Mouse (Mus musculus) layer of hippocampus, adult 9-11 months (tissue): ENCODE measurements around the gene Psma4.
"Not testable (repeated sequence)": the region's sequence is repeated elsewhere in the genome, so short reads cannot be mapped to it uniquely, and the experiment has no call there.

Source experiments
- DNase-seq: peaks from one replicate; pipeline ENCODE4 v3.0.0; 2022

The Psma4 gene

DNA sequence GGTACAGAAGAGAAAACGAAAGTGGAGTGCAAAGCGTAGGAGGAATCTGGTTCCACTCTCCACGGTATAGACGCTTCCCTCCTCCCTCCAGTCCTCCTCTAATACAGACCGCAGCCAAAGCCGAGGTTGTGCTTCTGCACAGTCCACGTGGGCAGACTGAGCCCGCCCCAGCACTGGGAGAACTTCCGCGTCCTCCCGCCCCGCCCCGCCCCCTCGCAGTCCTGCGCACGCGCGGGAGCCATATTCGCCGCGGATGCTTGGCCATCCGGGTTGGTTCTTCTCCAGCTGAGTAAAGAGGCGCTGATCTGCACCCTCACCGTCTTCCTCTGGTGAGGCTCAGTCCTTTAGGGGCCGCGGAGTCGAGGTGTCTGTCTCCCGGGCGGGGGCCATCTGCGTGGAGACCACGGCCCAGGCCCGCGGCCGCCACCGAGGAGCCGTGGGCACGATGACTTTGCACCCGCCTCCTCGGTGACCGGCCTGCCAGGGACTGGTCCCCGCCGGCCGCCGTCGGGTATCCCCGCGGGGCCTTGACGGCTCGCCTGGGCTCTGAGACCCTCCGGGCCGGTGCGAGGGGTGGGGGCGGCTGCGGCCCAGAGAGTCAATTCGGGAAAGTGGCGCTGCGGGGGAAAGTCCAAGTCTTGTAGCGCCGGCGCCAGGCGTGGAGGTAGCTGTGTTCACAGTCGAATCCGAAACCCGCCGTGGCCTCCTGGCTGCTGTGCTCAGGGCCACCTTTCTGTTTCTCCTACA is at the start of gene Psma4, which contains the start of gene AY074887:
Gene Psma4, plus strand, starts transcription at position 216 of the 747 bp plus-strand sequence.
Gene AY074887, minus strand, starts transcription at position 424 of the 747 bp plus-strand sequence.
- peak; percentile 92 for DNase-seq

DNA sequence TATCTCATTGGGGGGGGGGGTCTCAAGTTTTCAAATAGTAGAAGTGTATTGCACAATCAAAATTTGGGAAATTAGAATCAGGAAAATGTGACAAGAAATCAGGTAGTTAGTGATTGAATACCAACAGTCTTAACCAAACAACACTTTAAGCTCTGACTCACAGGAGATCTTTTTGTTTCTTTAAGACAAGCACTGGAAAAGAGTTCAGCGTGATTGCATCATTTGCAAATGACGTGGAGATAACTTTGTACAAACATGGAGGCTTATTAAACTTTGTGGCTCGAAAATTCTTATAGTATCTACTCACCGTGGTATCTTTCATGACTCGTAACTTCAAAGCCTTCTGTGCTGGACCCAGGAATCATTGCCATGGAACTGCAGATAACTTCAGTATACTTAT is 41.1 kb upstream of the Psma4 start:
- no peak for DNase-seq

- no peak for DNase-seq
Measured at GRCm38 (mm10) chr9:54915576-54915975, 35.0 kb upstream of the Psma4 start.

DNA sequence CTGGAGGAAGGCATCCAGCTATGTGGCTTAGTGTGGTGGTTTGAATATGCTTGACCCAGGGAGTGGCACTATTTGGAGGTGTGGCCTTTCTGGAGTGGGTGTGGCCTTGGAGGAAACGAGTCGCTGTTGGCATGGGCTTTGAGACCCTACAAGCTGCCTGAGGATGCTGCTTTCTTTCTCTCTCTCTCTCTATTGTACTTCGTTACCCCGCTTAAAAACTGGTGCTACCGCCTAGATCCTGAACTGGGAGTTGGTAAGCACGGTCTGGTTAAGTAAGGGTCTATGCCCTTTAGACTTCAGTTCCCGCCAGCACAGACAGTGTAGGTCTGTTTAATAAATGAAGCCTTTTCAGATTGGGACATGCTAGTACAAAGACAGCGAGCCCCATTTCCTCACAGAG is 34.2 kb upstream of the Psma4 start:
- no peak for DNase-seq

GRCm38 (mm10) chr9:54917010-54917677 is 33.4 kb upstream of the Psma4 start, which contains the start of gene Hykk:
Hykk (plus strand) TSS chr9:54917283.
- peak; percentile 95 for DNase-seq

DNA sequence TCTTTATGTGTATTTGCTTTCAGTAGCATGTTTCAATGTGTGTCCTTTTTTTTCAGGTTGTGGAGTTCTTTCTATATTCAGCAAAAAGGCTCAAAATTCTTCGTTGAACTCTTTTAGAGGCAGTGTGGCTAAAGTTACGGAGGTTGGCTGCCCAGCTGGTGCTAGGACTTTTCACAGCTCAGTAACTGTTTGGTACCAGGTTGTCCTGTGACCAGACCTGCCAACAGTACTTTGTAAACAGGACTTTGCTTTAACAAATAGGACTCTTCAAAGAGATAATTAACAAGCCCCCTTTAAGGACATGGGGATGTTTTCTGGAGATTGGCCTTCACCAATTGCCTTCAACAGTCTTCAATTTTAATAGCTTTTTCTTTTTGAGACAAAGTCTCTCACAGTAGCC is 32.4 kb upstream of the Psma4 start:
- DNase-seq: no peak

GRCm38 (mm10) chr9:54918781-54919180 is 31.8 kb upstream of the Psma4 start:
- no peak for DNase-seq

- no peak for DNase-seq
Measured at GRCm38 (mm10) chr9:54919946-54920345, 30.6 kb upstream of the Psma4 start.

DNA sequence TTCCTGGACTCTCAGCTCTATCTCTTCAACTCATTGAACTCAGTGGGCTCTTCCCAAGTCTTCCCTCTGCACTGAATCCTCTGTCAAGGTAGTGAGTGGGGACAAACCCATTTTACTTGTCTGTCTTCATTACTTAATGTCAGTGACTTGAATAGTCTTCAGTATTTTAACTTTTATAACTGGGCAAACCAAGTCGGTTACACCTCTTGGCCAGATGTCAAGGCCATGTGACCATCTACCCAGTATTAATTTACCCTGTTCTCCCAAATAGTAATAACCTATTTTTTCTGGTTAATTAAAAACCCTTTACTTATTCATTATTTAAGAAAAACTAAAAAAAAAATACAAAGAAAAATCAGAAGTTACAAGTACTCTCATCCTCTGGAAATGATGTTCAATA is 19.8 kb upstream of the Psma4 start:
- DNase-seq: no peak

GRCm38 (mm10) chr9:54931765-54932164 is 18.8 kb upstream of the Psma4 start:
- no peak for DNase-seq

GRCm38 (mm10) chr9:54932379-54932778 is 18.2 kb upstream of the Psma4 start:
- DNase-seq: no peak

- DNase-seq: no peak
Measured at GRCm38 (mm10) chr9:54942071-54942470, 8.5 kb upstream of the Psma4 start.

GRCm38 (mm10) chr9:54944467-54944866 is 6.1 kb upstream of the Psma4 start:
- DNase-seq: no peak

DNA sequence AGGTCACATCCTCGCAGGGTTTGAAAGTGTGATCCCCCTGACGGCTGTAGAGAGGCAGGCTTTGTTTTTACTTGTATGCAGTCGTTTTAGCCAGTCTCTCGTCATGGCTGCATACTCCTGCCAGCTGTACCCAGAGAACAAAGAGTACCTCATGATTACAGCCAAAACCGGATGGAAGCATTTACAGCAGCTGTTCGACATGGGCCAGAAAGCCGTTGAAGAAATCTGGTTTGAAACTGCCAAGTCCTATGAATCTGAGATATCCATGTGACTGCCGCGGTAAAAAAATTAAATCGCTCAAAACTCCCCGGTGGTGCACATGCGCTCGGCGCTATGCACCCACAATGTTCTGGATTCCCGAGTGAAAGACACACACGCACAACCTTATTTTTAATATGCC is 4.3 kb upstream of the Psma4 start:
- peak; percentile 43 for DNase-seq

DNA sequence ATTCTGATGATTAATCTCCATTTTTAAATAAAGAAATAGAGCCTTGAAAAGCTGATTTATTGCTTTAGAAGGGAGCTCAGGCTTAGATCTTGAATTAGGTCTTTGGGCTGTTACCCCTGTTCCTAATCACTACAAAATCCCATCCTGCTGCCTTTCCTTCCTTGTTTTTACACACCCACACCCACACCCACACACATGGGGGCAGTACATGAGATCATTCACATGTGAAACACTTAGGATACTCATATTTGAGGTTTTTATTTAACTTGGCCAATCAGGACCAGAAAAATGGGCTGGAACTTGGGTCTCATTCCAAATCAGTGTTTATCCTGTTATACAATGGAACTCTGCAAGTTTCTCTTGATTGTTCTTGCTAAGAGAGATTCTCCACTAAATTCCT is 1.1 kb upstream of the Psma4 start:
- no peak for DNase-seq

GRCm38 (mm10) chr9:54950162-54950561 is 428 bp upstream of the Psma4 start:
- DNase-seq: not testable (repeated sequence)

DNA sequence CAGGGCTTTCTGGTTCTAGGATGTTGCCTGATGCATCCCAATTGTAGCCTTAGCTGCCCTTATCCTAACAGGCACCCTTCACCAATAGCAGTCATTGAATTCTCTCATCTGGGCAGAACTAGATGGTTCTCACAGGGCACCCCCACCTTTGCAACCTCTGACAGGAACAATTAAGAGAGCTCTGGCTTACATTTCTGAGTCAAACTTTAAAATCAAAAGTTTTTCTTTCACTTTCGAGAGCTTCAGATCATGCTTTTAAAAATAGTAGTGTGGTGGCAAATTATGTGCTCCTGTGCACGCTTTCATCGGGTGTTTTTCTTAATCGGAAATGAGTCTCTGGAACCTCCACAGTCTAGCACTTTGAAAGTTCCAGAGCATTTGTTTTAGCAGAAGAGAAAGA is 10.5 kb downstream of the Psma4 start:
- DNase-seq: no peak

- DNase-seq: no peak
Measured at GRCm38 (mm10) chr9:54963669-54964068, 13.1 kb downstream of the Psma4 start.

- no peak for DNase-seq
Measured at GRCm38 (mm10) chr9:54969972-54970637, 19.5 kb downstream of the Psma4 start.

DNA sequence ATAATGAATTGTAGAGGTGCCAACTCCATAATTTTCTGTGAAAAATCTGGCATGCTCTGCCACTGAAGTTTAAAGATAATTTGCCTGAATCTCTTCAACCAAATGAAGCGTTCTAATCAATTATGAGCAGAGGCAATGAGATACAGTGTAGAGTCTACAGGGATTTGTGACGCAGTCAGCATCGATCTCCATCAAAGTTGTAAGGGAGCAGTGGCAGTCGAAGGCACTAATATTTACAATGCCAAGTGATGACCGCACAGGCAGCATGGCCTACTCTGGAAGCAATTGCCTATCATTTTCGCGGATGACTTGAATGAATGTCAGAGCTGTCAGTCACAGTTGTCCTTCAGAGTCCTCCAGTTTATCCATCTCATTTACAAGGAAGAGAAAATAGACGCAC is 30.1 kb downstream of the Psma4 start, which contains the start of gene Chrna5:
Gene Chrna5, plus strand, starts transcription at position 207 of the 400 bp plus-strand sequence.
- no peak for DNase-seq

DNA sequence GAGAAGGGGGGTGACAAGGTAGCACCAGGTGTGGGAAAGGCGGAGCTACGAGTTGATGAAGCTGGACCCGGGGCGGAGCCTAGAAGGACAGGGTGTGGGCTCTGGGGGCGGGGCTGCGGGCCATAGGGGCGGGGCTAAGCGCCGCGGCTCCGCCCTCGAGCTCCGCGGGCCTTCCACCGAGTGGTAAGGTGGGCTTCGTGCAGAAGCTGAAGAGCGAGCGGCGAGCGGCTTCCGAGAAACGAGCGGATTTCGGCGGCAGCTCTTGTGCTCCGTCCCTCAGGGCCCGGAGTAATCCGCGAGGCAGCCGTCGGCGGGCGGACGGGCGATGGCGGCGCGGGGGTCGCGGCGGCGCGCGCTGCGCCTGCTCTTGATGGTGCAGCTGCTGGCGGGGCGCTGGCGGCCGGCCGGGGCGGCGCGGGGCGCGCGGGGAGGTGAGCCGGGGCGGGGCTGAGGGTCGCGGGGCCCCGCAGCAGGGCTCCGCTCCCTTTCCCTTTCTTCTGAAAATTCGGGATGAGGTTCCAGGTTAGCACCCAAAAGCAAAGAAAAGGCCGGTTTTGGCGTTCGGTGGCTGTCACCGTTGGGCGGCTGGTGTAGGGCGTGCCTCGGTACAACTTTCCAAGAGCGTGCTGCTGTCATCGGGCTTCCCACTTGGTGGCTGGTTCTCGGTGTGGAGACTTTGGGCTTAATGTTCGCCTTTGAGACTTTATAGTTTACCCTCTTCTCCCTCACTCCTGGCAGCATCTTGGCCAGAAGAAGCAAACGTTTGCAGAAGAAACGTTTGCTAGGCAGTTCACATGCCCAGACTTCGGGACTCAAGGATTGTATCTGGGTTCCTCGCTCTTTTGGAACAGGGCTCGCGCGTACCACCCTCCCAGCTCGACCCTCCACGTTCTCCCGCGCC is 31.0 kb downstream of the Psma4 start:
- no peak for DNase-seq

DNA sequence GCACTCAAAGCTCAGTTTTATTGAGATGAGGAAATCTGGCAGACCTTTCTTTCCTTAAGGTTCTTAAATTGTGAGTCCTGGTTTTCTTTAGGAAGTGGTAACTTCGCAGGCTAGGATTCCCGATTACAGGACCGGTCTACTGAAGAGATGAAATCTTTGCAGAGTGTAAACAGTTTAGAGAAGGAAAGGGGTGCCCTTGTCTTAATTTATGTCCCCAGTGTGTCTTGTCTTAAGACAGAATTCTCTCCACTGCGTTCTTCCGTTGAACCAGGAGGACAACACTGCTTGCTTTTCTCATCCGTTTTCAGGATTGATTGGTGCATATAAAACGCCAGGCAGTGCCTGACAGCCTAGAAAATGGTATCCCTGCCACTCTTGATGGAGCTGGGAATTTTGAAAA is 31.8 kb downstream of the Psma4 start:
- DNase-seq: no peak

- no peak for DNase-seq
Measured at GRCm38 (mm10) chr9:54990362-54990761, 39.8 kb downstream of the Psma4 start.
